Mouse (Mus musculus) small intestine, adult 2 months (tissue): ENCODE data around the gene Dctn2.

Experiments used
- CTCF ChIP-seq: fragments of 200-500 bp; IDR thresholded peaks from 2 replicates; pipeline ENCODE4 v1.5.1; 2012; ENCODE audit warnings: low read depth, mild to moderate bottlenecking, control low read depth, inconsistent platforms, low read length, moderate library complexity, mixed read lengths; ENCODE audit not compliant: insufficient replicate concordance, insufficient read length; ENCODE audit errors: extremely low read depth
- POLR2A ChIP-seq: fragments of 200-500 bp; IDR thresholded peaks from 2 replicates; pipeline ENCODE4 v1.6.1; 2012; ENCODE audit warnings: low read depth, mild to moderate bottlenecking, control low read depth, inconsistent platforms, low read length, moderate library complexity

DNA sequence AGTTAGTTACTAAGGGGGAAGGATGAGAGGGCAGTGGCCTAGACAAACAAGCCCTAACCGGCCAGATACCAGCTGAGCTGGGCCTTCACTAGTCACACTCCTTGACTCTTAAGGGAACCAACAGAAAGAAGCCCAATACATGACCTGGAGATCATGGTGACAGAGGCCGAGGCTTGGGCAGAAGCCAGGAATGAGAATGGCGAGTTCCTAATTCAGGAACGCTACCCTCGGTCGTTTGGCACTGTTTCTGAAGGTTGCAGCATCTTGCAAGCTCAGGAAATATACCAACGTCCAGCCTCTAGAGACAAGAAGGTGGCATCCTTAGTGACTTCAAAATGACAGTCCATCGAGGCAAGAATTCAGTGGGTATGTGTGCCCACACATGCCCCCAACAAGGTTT is 1.8 kb upstream of the Dctn2 start:
- TF ChIP-seq POLR2A: no peak
- TF ChIP-seq CTCF: no peak
